Mouse (Mus musculus): ENCODE data around the gene Ms4a6c.

GRCm38 (mm10) chr19:11485746-11486145 lies 16.6 kb downstream of the Ms4a6c start, which contains the start of gene Gm8369:
- TF ChIP-seq CTCF (IDR thresholded peaks at IDR 0.05 in 2 of 3, conservative IDR thresholded peaks at IDR 0.05 in 1 of 3; ENCODE audit: control insufficient read depth in 1 of 3, insufficient read depth in 1 of 3, low read depth in 2 of 3, low read length in 3 of 3, poor library complexity in 1 of 3, severe bottlenecking in 1 of 3) (no peak), NELFE (IDR thresholded peaks at IDR 0.05; ENCODE audit: low read depth, low read length) (no peak)
